Mouse (Mus musculus): ENCODE results near the gene Krt6b. TPM values are rescaled to one million over a fixed set of nuclear protein-coding genes. Genes with fewer than 3 reads are reported as not detected.

Gene Krt6b
- total and polyA plus RNA-seq, 3 experiments: not detected

DNA sequence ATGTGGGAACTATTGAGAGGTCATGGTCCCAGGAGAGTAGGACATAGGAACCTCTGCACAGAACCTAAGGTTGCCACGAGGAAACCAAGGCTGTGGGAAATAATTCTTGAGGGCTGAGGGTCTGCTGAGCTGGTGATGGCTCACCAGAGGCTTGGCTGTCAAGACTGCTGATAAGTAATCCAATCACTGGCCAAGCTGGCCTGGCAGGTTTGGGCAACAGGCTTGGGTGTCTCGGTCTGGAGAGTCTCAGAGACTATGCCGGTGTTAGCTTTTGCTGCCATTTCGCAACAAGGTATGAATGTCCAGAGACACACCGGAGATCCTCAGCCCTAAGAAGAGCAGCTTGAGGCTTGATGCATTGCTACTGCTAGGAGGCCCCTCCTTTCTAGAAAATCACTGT, 34.3 kb upstream of the Krt6b start:
- no peaks in the 10 kb centered on the region for H3K36me3 ChIP-seq (ENCODE audit: control insufficient read depth in 1 of 2, insufficient read depth in 2 of 2, low read length in 2 of 2)
- H3K9me3 ChIP-seq (replicated peaks; ENCODE audit: insufficient read depth, low read length): no peaks in the 10 kb centered on the region
- no peak for DNase-seq (ENCODE audit: low read depth, low spot score)
- no peaks in the 10 kb centered on the region for H3K27me3 ChIP-seq (ENCODE audit: control insufficient read depth in 1 of 2, insufficient read depth in 2 of 2, low read length in 2 of 2)
- H3K9ac ChIP-seq (ENCODE audit: control insufficient read depth, low read depth, low read length, poor library complexity, severe bottlenecking): no peak overlapping the region
- no peak overlapping the region for H3K4me3 ChIP-seq (ENCODE audit: control insufficient read depth in 1 of 2, insufficient read depth in 1 of 2, low read depth in 2 of 2, low read length in 2 of 2)
- H3K27ac ChIP-seq (ENCODE audit: control insufficient read depth, low read depth, low read length): no peak overlapping the region
- no peaks in the 10 kb centered on the region for H3K79me2 ChIP-seq (ENCODE audit: control insufficient read depth, insufficient read depth, low read length, poor library complexity)
- TF ChIP-seq GATA1 (IDR thresholded peaks at IDR 0.05; ENCODE audit: low read depth, low read length): no peak
- TF ChIP-seq POLR2A (IDR thresholded peaks at IDR 0.05; ENCODE audit: control insufficient read depth in 1 of 2, insufficient read depth in 1 of 2, low read depth in 1 of 2, low read length in 2 of 2, poor library complexity in 1 of 2): no peak
- no peak for TF ChIP-seq ELF1 (IDR thresholded peaks at IDR 0.05; ENCODE audit: low read depth, low read length)
- no peak for TF ChIP-seq KAT2A (conservative IDR thresholded peaks at IDR 0.05; ENCODE audit: low read depth, low read length)
- no peak for TF ChIP-seq BHLHE40 (IDR thresholded peaks at IDR 0.05; ENCODE audit: borderline replicate concordance, low read depth, low read length)
- TF ChIP-seq SIN3A (IDR thresholded peaks at IDR 0.05; ENCODE audit: low read length): no peak
- no peak for TF ChIP-seq MEF2A (IDR thresholded peaks at IDR 0.05; ENCODE audit: extremely low read depth, insufficient replicate concordance, low read depth, low read length, poor library complexity, severe bottlenecking)
- TF ChIP-seq MAX (IDR thresholded peaks at IDR 0.05; ENCODE audit: low read length): no peak
- no peak for TF ChIP-seq TBP (IDR thresholded peaks at IDR 0.05; ENCODE audit: low read depth, low read length)
- TF ChIP-seq ETS1 (IDR thresholded peaks at IDR 0.05; ENCODE audit: low read depth, low read length): no peak
- no peak for TF ChIP-seq GABPA (IDR thresholded peaks at IDR 0.05; ENCODE audit: low read depth, low read length)
- TF ChIP-seq E2F4 (IDR thresholded peaks at IDR 0.05; ENCODE audit: borderline replicate concordance, low read depth, low read length): no peak
- no peak for TF ChIP-seq CHD2 (IDR thresholded peaks at IDR 0.05; ENCODE audit: low read length)
- H3K4me1 ChIP-seq (ENCODE audit: control insufficient read depth in 1 of 2, insufficient read depth in 2 of 2, low read length in 2 of 2): no peaks in the 10 kb centered on the region

GRCm38 (mm10) chr15:101713731-101714130, 33.6 kb upstream of the Krt6b start:
- Histone ChIP-seq H3K4me1 (ENCODE audit: control insufficient read depth in 1 of 2, insufficient read depth in 2 of 2, low read length in 2 of 2) (no peaks in the 10 kb centered on the region), H3K4me3 (ENCODE audit: control insufficient read depth in 1 of 2, insufficient read depth in 1 of 2, low read depth in 2 of 2, low read length in 2 of 2) (no peak overlapping the region), H3K79me2 (ENCODE audit: control insufficient read depth, insufficient read depth, low read length, poor library complexity) (no peaks in the 10 kb centered on the region), H3K9ac (ENCODE audit: control insufficient read depth, low read depth, low read length, poor library complexity, severe bottlenecking) (no peak overlapping the region), H3K27ac (ENCODE audit: control insufficient read depth, low read depth, low read length) (no peak overlapping the region), H3K9me3 (replicated peaks; ENCODE audit: insufficient read depth, low read length) (no peaks in the 10 kb centered on the region), H3K36me3 (ENCODE audit: control insufficient read depth in 1 of 2, insufficient read depth in 2 of 2, low read length in 2 of 2) (no peaks in the 10 kb centered on the region), H3K27me3 (ENCODE audit: control insufficient read depth in 1 of 2, insufficient read depth in 2 of 2, low read length in 2 of 2) (no peaks in the 10 kb centered on the region)
- TF ChIP-seq E2F4 (IDR thresholded peaks at IDR 0.05; ENCODE audit: borderline replicate concordance, low read depth, low read length): no peak
- no peak for TF ChIP-seq NELFE (IDR thresholded peaks at IDR 0.05; ENCODE audit: low read depth, low read length)
- TF ChIP-seq MYB (IDR thresholded peaks at IDR 0.05; ENCODE audit: low read depth, low read length): no peak
- no peak for TF ChIP-seq ZKSCAN1 (IDR thresholded peaks at IDR 0.05; ENCODE audit: low read depth, low read length)
- TF ChIP-seq USF1 (IDR thresholded peaks at IDR 0.05; ENCODE audit: low read depth, low read length): no peak
- TF ChIP-seq ZC3H11A (IDR thresholded peaks at IDR 0.05; ENCODE audit: low read depth, low read length): no peak
- no peak for TF ChIP-seq SIN3A (IDR thresholded peaks at IDR 0.05; ENCODE audit: low read length)
- no peak for TF ChIP-seq USF2 (IDR thresholded peaks at IDR 0.05; ENCODE audit: borderline replicate concordance in 1 of 2, insufficient read depth in 1 of 2, low read depth in 1 of 2, low read length in 2 of 2)
- TF ChIP-seq TAL1 (IDR thresholded peaks at IDR 0.05; ENCODE audit: low read length): no peak
- TF ChIP-seq CHD1 (IDR thresholded peaks at IDR 0.05; ENCODE audit: low read depth, low read length): no peak
- no peak for TF ChIP-seq RCOR1 (IDR thresholded peaks at IDR 0.05; ENCODE audit: low read depth, low read length)
- no peak for TF ChIP-seq MAZ (IDR thresholded peaks at IDR 0.05; ENCODE audit: low read depth, low read length)
- no peak for DNase-seq (ENCODE audit: low read depth, low spot score)
